Mouse (Mus musculus): ENCODE measurements around the gene Gm10188.

- no peak for TF ChIP-seq POLR2A (IDR thresholded peaks at IDR 0.05; ENCODE audit: borderline replicate concordance, extremely low read depth, insufficient read depth, insufficient read length, poor library complexity, severe bottlenecking)
- TF ChIP-seq CTCF (IDR thresholded peaks at IDR 0.05; ENCODE audit: borderline replicate concordance, extremely low read depth, insufficient read depth, insufficient read length), result no peak
These were observed 13.3 kb downstream of the Gm10188 start for GRCm38 (mm10) chr1:132216276-132216675.
